Mouse (Mus musculus): ENCODE results near the gene Ier2. TPM values are rescaled to one million over a fixed set of nuclear protein-coding genes. Genes with fewer than 3 reads are reported as not detected.
"Not testable (repeated sequence)": the region's sequence is repeated elsewhere in the genome, so short reads cannot be mapped to it uniquely, and the experiment has no call there.

Ier2 gene
- polyA plus RNA-seq, 1 experiment from 2014 or later, result 72.4 TPM

DNA sequence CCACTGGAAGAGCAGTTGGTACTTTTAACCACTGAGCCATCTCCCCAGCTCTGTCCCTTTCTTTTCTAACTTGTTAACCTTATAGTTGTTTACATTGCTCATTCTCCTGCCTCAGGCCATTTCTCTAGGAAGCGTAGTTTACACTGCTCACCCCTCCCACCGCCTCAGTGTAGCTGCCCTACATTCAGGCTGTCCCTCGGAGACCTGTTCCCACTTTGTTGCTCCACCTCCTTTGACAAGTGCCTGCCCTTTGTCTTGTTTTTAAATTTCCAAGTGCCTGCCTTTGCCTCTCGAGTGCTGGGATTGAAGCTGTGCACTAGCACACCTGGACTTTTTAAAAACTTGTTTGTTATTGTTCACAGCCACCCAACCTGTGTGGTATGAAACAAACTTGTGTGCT lies 30.7 kb upstream of the Ier2 start:
- 86% methylated on average over 4 of the region's 4 CpGs for WGBS
- ATAC-seq (ENCODE audit: low FRiP score, low read depth), result no peak
- H3K27ac ChIP-seq, result no peak overlapping the region

DNA sequence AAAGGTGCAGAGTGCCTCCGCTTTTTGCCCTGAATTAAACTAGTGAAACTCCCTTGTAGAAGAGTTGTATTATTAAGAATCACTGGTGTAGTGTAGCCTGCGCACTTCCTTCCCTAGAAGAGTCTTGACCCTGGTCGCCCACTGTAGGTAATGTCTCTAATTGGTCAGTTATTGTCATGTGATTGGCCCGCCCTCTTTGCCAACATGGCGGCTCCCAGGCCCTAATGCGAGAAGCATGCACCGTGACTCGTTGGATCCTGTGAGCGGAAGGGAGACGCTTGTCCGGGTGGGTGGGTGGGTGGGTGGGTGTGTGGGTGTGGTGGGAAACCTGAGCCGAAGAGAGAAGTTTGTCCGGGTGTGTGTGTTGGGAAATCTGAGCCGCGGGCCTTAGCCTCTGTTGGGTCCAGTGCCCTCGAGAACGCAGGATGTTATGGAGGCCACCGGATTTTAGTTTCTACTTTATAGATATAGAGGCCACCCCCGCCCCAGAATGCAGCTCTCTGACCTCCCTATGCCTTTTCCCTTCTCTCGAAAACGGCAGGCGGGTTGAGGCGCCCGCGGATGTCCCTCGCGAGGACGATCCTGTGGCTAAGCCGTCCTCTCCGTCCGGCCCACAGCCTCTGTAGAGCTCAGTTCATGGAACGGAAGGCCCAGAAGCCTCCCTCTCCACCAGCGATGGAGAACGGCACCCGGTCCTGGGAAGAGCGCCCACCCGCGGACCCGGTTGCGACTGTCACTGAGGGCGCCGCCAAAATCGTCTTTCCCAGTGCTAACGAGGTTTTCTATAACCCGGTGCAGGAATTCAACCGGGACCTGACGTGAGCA lies 26.7 kb upstream of the Ier2 start:
- under 1% methylated on average over 47 of the region's 47 CpGs for WGBS
- H3K4me2 ChIP-seq (replicated peaks), result peak overlapping the region; percentile 89
- H3K27me3 ChIP-seq (replicated peaks), result no peaks in the 10 kb centered on the region
- no peaks in the 10 kb centered on the region for H3K9me3 ChIP-seq
- H3K36me3 ChIP-seq, result peaks cover 29% of the 10 kb centered on the region
- peak overlapping the region; percentile 60 for H3K4me3 ChIP-seq
- peaks cover 40% of the 10 kb centered on the region for H3K4me1 ChIP-seq
- peak overlapping the region; percentile 57 for H3K9ac ChIP-seq
- H3K27ac ChIP-seq, result no peak overlapping the region
- peak; percentile 75 for ATAC-seq (ENCODE audit: low FRiP score, low read depth)

More for the DNA sequence above, 30.7 kb upstream of the Ier2 start:
- H3K27me3 ChIP-seq (replicated peaks), result no peaks in the 10 kb centered on the region
- H3K4me2 ChIP-seq (replicated peaks), result no peak overlapping the region
- H3K36me3 ChIP-seq, result peaks cover 62% of the 10 kb centered on the region
- H3K4me1 ChIP-seq, result peaks cover 14% of the 10 kb centered on the region
- H3K9me3 ChIP-seq, result no peaks in the 10 kb centered on the region
- H3K4me3 ChIP-seq, result no peak overlapping the region
- H3K9ac ChIP-seq, result no peak overlapping the region

DNA sequence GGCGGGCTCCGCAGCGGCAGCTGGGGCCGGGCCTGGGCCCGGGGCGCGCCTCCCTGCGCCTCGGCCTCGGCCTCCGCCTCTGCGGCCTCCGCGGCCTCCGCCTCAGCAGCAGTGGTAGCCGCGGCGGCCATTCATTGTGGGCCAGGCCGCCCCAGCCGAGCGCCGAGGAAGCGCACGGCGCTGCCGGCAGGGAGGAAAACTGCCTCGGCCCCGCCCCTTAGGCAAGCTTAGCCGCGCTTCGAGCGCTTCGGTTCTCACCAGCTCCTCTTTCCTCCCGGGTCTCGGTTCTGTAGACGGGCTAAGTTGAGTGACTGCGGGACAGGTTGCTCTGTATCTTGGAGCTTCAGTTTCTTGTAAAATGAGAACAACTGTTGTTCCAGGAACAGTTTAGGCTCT lies 25.1 kb upstream of the Ier2 start, which contains the start of gene Nacc1:
TSS of gene Nacc1 (minus strand) at position 158 of the 396 bp plus-strand sequence.
- Histone ChIP-seq H3K27me3 (replicated peaks) (no peaks in the 10 kb centered on the region), H3K36me3 (peaks cover 18% of the 10 kb centered on the region), H3K27ac (peak within 1 kb of the TSS; percentile 90), H3K4me3 (peak within 1 kb of the TSS; percentile 100), H3K9me3 (no peaks in the 10 kb centered on the region), H3K9ac (peak within 1 kb of the TSS; percentile 99), H3K4me1 (peaks cover 46% of the 10 kb centered on the region), H3K4me2 (replicated peaks) (peak within 1 kb of the TSS; percentile 89)
- peak; percentile 82 for ATAC-seq (ENCODE audit: low FRiP score, low read depth)
- under 1% methylated on average over 35 of the region's 37 CpGs for whole genome bisulfite sequencing

DNA sequence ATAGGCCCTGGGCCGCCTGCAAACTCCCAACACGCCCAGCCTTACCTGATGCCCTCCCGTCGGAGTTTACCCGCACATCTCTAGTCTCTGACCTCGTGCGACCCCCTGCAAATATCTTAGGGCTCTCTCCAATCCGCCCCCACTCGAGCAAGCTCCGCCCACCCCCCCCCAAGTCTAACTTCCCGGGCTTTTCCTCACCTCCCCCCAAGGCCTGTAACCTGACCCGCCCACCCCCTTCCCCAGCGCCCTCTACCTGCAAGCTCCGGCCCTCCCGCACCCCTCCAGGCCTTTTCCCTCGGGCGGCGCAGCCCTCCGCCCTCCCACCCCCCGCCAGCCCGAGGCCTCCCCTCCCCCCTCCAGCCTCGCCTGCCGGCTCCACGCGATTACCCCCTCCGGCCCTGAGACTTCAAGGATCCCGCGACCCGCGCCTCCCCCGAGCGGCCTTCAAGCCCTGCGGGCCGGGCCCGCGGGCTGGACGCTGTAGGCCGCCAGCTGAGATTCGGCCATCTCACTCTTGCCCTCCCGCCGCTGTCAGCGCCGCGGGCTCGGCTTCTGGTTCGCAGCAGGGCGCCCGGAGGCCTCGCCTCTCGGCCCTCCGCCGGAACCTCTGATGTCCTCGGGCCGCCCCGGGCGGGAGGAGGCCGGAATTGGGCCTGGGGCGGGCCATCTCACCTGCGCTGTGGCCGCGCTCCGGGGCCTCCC lies 24.5 kb upstream of the Ier2 start:
- no peaks in the 10 kb centered on the region for H3K27me3 ChIP-seq (replicated peaks)
- peaks cover 46% of the 10 kb centered on the region for H3K4me1 ChIP-seq

DNA sequence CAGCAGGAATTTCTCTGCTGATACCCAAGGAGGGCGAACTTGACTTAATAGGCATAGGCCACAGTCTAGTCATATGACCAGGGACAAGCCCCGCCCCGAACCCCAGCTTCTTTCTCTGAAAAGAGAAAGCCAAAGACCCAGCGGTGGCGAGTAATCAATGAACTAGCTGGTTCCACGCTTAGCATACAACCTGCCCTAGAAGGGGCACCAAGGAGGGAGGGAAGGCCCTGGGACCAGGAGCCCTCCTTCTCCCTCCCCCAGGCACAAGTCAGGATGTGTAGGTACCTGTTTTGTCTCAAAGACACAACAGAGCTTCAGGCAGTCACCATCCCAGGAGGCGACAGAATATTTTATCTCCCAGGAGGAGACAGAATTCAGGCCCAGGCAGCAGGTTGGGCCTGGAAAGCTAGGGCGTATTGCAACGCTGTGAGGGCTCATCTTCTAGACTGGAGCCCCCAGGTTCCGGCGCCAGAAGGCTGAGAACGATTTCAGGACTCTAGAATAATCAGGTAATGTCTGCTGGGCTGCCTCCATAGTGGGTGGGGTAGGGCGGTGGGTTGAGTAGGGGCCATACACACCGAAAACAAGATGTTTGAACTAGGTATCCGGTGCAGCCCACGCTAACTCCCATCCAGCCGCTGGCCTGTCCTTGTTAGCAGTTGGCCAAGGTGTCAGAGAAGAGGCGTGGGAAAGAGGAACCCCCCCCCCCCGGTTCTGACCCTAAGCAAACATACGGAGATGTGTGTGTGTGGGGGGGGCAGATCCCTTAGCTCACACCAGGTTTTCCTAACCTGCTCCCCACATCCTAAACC lies 23.7 kb upstream of the Ier2 start, which contains the start of gene Trmt1:
TSS of gene Trmt1 (plus strand) at position 117 of the 812 bp plus-strand sequence.
- Histone ChIP-seq H3K27ac (0 out of 2 replicates have a peak within 1 kb of the TSS, but pooled peaks have one; percentile 90), H3K9me3 (no peaks in the 10 kb centered on the region), H3K4me3 (peak within 1 kb of the TSS; percentile 100), H3K4me2 (replicated peaks) (peak within 1 kb of the TSS; percentile 89), H3K9ac (peak within 1 kb of the TSS; percentile 99), H3K4me1 (peaks cover 46% of the 10 kb centered on the region), H3K36me3 (peaks cover 15% of the 10 kb centered on the region), H3K27me3 (replicated peaks) (no peaks in the 10 kb centered on the region)
- WGBS, result 9% methylated on average over 20 of the region's 20 CpGs
- 0 out of 2 replicates have a peak, but pooled peaks have one; percentile 9 for ATAC-seq (ENCODE audit: low FRiP score, low read depth)

More for the DNA sequence above, 24.5 kb upstream of the Ier2 start:
- peak overlapping the region; percentile 100 for H3K4me3 ChIP-seq
- H3K9ac ChIP-seq, result peak overlapping the region; percentile 99
- peak overlapping the region; percentile 90 for H3K27ac ChIP-seq
- H3K9me3 ChIP-seq, result no peaks in the 10 kb centered on the region
- under 1% methylated on average over 59 of the region's 62 CpGs for WGBS
- H3K36me3 ChIP-seq, result peaks cover 18% of the 10 kb centered on the region
- ATAC-seq (ENCODE audit: low FRiP score, low read depth), result peak; percentile 49
- H3K4me2 ChIP-seq (replicated peaks), result peak overlapping the region; percentile 89

DNA sequence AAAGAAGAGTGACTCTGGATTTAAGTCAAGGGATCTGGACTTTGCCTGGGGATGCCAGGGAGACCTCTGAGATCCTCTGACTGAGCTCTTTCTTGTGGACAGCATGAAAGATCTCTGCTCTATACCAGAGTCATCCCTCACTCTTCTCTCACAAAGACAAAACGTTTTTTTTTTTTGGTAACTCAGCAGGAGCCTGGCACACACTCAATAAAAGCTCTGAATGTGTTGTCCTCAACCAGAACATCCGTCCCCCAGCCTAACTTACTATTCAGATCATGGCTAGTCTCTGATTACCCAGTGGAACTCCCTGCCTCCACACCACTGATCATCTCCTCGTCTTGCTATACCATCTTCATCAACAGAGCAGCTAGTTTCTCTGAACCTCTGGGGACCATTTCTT lies 21.9 kb upstream of the Ier2 start:
- peaks cover 10% of the 10 kb centered on the region for H3K36me3 ChIP-seq
- ATAC-seq (ENCODE audit: low FRiP score, low read depth), result no peak
- peaks cover 38% of the 10 kb centered on the region for H3K4me1 ChIP-seq
- H3K4me3 ChIP-seq, result no peak overlapping the region
- 23% methylated on average over 3 of the region's 3 CpGs for WGBS
- H3K4me2 ChIP-seq (replicated peaks), result peak overlapping the region; percentile 89; the same call in 1 of the 2 replicates
- no peaks in the 10 kb centered on the region for H3K27me3 ChIP-seq (replicated peaks)
- no peak overlapping the region for H3K27ac ChIP-seq
- no peaks in the 10 kb centered on the region for H3K9me3 ChIP-seq
- no peak overlapping the region for H3K9ac ChIP-seq

DNA sequence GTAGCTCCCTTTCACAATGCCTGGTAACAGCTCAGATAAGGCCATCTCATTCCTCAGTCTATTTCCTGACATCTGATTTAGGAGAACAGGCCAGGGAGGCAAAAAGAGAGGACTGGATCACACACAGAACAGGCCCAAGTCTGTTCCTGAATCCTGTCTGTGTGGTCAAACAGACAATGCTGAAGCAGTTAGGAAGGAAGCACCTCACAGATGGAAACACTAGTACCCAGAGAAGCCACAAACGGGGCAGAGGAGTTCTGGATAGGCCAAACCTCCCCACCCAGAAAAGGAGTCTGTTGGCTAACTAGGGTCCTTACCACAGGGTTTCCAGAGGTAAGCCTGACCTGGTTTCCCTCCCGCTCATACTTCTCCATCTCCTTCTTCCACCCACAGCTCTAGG lies 19.6 kb upstream of the Ier2 start:
- no peak for ATAC-seq (ENCODE audit: low FRiP score, low read depth)
- Histone ChIP-seq H3K36me3 (peaks cover 12% of the 10 kb centered on the region), H3K9me3 (no peaks in the 10 kb centered on the region), H3K27me3 (replicated peaks) (no peaks in the 10 kb centered on the region), H3K4me3 (no peak overlapping the region), H3K4me2 (replicated peaks) (no peak overlapping the region), H3K4me1 (peaks cover 29% of the 10 kb centered on the region), H3K9ac (0 out of 2 replicates have a peak overlapping the region, but pooled peaks have one; percentile 8), H3K27ac (no peak overlapping the region)
- 93% methylated on average over 2 of the region's 2 CpGs for WGBS

DNA sequence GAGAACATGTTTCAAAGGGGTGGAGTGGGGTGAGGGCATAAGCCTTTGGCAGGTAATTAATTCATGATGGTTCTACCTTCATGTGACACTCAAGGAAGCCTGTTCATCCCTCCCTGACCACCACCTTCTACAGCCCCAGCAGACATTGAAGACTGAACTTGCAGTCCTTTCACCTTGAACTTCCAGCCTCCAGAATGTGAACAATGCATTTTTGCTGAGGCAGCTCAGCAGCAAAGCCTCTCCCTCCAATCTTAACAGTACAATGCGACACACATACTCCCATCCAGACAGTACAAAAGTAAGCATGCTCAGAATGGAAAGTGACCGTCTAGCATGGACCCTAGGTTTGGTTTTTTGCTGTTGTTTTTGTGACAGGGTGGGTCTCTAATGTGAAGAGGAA lies 18.8 kb upstream of the Ier2 start:
- 91% methylated on average over 2 of the region's 2 CpGs for WGBS
- H3K9ac ChIP-seq, result no peak overlapping the region

DNA sequence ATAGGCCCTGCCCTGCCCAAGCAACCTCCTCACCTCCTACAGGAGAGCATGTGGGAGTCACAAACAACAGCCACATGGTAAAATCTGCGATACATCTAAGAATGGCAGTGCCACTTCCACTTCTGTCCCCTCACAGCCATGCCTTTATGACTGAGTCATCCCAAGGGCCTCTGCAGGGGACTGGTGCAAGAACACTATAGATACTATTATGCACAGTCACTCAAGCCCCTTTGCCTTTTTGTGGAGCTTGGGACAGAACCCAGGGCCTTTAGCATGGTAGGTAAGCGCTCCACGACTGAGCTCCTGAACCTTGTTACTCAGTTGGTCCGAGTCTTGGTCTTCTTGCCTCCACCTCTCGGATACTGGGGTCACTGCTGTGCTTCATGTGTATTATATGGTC lies 14.7 kb upstream of the Ier2 start:
- H3K36me3 ChIP-seq, result peaks cover 53% of the 10 kb centered on the region
- 92% methylated on average over 5 of the region's 5 CpGs for WGBS
- ATAC-seq (ENCODE audit: low FRiP score, low read depth), result no peak

More for the DNA sequence above, 18.8 kb upstream of the Ier2 start:
- no peaks in the 10 kb centered on the region for H3K9me3 ChIP-seq
- no peaks in the 10 kb centered on the region for H3K27me3 ChIP-seq (replicated peaks)
- no peak for ATAC-seq (ENCODE audit: low FRiP score, low read depth)
- H3K4me3 ChIP-seq, result no peak overlapping the region
- no peak overlapping the region for H3K27ac ChIP-seq
- H3K36me3 ChIP-seq, result peaks cover 18% of the 10 kb centered on the region
- H3K4me1 ChIP-seq, result peaks cover 25% of the 10 kb centered on the region
- H3K4me2 ChIP-seq (replicated peaks), result no peak overlapping the region

DNA sequence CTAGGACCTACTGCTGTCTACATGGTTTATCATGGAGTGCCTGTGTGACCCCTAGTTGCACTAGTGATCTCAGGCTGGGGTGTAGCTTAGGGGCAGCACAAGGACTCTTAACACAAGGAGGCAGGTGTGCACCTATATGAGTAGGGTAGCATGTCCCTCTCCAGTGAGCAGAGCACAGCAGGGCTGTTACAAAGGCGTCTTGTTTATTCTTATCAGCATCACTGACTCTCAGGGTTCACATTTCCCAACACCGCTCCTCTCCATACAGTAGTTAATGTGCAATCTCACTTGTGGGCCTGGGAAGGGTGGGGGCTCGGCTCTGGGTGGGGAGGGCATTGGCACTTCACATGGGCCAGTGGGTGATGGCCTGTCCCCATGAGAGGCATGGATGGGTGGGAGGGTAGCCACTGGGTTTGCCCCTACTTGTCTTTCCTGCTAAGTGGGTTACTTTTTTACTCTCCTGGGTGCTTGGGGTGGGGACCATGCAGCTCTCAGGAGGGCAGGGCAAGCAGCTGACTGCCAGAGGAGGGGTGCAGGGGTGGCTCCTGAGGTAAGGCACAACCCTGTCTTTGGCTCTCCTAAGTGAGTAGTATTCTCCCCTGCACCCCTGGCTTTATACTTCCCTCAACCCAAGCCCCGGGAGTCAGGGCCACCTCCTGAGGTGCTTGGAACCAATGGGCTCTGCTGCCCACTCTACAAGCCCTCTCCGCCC lies 7.8 kb upstream of the Ier2 start:
- H3K9ac ChIP-seq; H3K4me2 ChIP-seq (replicated peaks); H3K27me3 ChIP-seq (replicated peaks); H3K27ac ChIP-seq; H3K4me3 ChIP-seq; H3K9me3 ChIP-seq: not testable (repeated sequence)
- 94% methylated on average over 5 of the region's 5 CpGs for WGBS
- Histone ChIP-seq H3K36me3 (peaks cover 60% of the 10 kb centered on the region), H3K4me1 (peaks cover 12% of the 10 kb centered on the region)
- peak; percentile 38; the same call in 1 of the 2 replicates for ATAC-seq (ENCODE audit: low FRiP score, low read depth)

More for the DNA sequence above, 14.7 kb upstream of the Ier2 start:
- no peak overlapping the region for H3K9ac ChIP-seq
- H3K27ac ChIP-seq, result no peak overlapping the region
- H3K4me1 ChIP-seq, result no peaks in the 10 kb centered on the region
- no peak overlapping the region for H3K4me3 ChIP-seq
- H3K4me2 ChIP-seq (replicated peaks), result no peak overlapping the region
- no peaks in the 10 kb centered on the region for H3K27me3 ChIP-seq (replicated peaks)
- no peaks in the 10 kb centered on the region for H3K9me3 ChIP-seq

DNA sequence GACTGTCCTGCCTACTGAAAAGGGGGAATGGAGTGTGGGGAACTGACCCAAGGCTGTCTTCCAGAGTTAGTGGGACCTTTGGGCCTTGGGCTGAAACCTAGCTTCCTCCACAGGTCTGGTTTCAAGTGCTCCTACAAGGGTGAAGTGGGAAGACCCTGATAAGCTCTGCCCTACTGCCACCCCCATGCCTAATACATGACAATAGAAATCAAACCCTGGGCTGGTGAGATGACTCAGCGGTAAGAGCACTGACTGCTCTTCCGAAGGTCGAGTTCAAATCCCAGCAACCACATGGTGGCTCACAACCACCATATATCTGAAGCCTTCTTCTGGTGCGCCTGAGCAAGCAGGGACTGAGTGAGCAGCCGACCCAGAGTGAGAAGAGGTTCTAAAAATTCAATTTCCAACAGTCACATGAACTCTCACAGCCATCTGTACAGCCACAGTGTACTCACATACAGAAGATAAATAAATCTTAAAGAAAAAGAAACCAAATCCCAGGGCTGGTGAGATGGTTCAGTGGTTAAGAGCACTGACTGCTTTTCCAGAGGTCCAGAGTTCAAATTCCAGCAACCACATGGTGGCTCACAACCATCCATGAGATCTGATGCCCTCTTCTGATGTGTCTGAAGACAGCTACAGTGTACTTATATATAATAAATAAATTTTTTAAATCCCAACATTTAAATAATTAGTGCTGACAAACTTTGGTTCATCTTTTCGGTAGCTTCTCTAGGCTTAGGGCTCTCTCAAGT lies 6.3 kb upstream of the Ier2 start:
- no peak overlapping the region for H3K4me3 ChIP-seq
- H3K4me2 ChIP-seq (replicated peaks), result no peak overlapping the region
- H3K36me3 ChIP-seq, result peaks cover 44% of the 10 kb centered on the region
- no peaks in the 10 kb centered on the region for H3K27me3 ChIP-seq (replicated peaks)
- no peak overlapping the region for H3K27ac ChIP-seq
- WGBS, result 88% methylated on average over 6 of the region's 6 CpGs
- H3K9ac ChIP-seq, result no peak overlapping the region
- H3K9me3 ChIP-seq, result no peaks in the 10 kb centered on the region
- no peak for ATAC-seq (ENCODE audit: low FRiP score, low read depth)
- peaks cover 14% of the 10 kb centered on the region for H3K4me1 ChIP-seq

All from neural tube, embryonic 12.5 days (tissue).